Mouse (Mus musculus): Measurements from ENCODE around the gene Cmtm5.
A peak's percentile ranks its signal among the peaks of the same experiment; 100 is the strongest.
"Not testable (repeated sequence)": the region's sequence is repeated elsewhere in the genome, so short reads cannot be mapped to it uniquely, and the experiment has no call there.

Gene Cmtm5

GRCm38 (mm10) chr14:54932645-54933150, 3.4 kb upstream of the Cmtm5 start, which contains the start of gene Il25:
Gene Il25 (plus strand): TSS chr14:54932695.
- DNase-seq (ENCODE audit: low spot score in 2 of 2), result no peak

GRCm38 (mm10) chr14:54936831-54937160, 735 bp downstream of the Cmtm5 start:
- DNase-seq (ENCODE audit: low spot score in 2 of 2), result no peak

GRCm38 (mm10) chr14:54937361-54938182, 1.5 kb downstream of the Cmtm5 start:
- no peak for DNase-seq (ENCODE audit: low spot score in 2 of 2)

GRCm38 (mm10) chr14:54938431-54939219, 2.6 kb downstream of the Cmtm5 start:
- DNase-seq (ENCODE audit: low spot score in 2 of 2), result no peak

- peak; percentile 61 to 80 for DNase-seq (ENCODE audit: low spot score in 2 of 2)
Measured at GRCm38 (mm10) chr14:54939434-54940175, 3.5 kb downstream of the Cmtm5 start.

GRCm38 (mm10) chr14:54940176-54940530, 4.1 kb downstream of the Cmtm5 start:
- DNase-seq (ENCODE audit: low spot score in 2 of 2), result no peak

- DNase-seq (ENCODE audit: low spot score in 2 of 2), result no peak
Measured at GRCm38 (mm10) chr14:54941024-54941978, 5.2 kb downstream of the Cmtm5 start.

GRCm38 (mm10) chr14:54942479-54942878, 6.4 kb downstream of the Cmtm5 start:
- DNase-seq (ENCODE audit: low spot score in 2 of 2), result no peak

- DNase-seq (ENCODE audit: low spot score in 2 of 2), result no peak
Measured at GRCm38 (mm10) chr14:54943971-54944370, 7.9 kb downstream of the Cmtm5 start.

- no peak for DNase-seq (ENCODE audit: low spot score in 2 of 2)
Measured at GRCm38 (mm10) chr14:54944939-54945338, 8.9 kb downstream of the Cmtm5 start.

- DNase-seq (ENCODE audit: low spot score in 2 of 2), result no peak
Measured at GRCm38 (mm10) chr14:54945975-54946704, 10.1 kb downstream of the Cmtm5 start.

- not testable (repeated sequence) for DNase-seq (ENCODE audit: low spot score in 2 of 2)
Measured at GRCm38 (mm10) chr14:54947008-54947407, 10.9 kb downstream of the Cmtm5 start.

GRCm38 (mm10) chr14:54948781-54949180, 12.7 kb downstream of the Cmtm5 start:
- DNase-seq (ENCODE audit: low spot score in 2 of 2), result no peak

- no peak for DNase-seq (ENCODE audit: low spot score in 2 of 2)
Measured at GRCm38 (mm10) chr14:54950493-54950892, 14.4 kb downstream of the Cmtm5 start.

GRCm38 (mm10) chr14:54951587-54951986, 15.5 kb downstream of the Cmtm5 start:
- no peak for DNase-seq (ENCODE audit: low spot score in 2 of 2)

GRCm38 (mm10) chr14:54953664-54954206, 17.7 kb downstream of the Cmtm5 start:
- DNase-seq (ENCODE audit: low spot score in 2 of 2), result no peak

GRCm38 (mm10) chr14:54954474-54954873, 18.4 kb downstream of the Cmtm5 start:
- no peak for DNase-seq (ENCODE audit: low spot score in 2 of 2)

GRCm38 (mm10) chr14:54955481-54955880, 19.4 kb downstream of the Cmtm5 start:
- DNase-seq (ENCODE audit: low spot score in 2 of 2), result no peak

- no peak for DNase-seq (ENCODE audit: low spot score in 2 of 2)
Measured at GRCm38 (mm10) chr14:54956533-54956932, 20.5 kb downstream of the Cmtm5 start.

- DNase-seq (ENCODE audit: low spot score in 2 of 2), result no peak
Measured at GRCm38 (mm10) chr14:54958503-54958902, 22.4 kb downstream of the Cmtm5 start.
